Mouse (Mus musculus) G1E (cell line): ENCODE measurements around the gene Itpk1.

ENCODE experiments used
- CTCF ChIP-seq: IDR thresholded peaks from 2 replicates; pipeline ENCODE4 v1.5.1; 2012; ENCODE audit warnings: low read depth, low read length, inconsistent platforms, mixed read lengths
- GATA1 ChIP-seq: IDR thresholded peaks from 2 replicates; pipeline ENCODE4 v1.6.1; 2012; ENCODE audit warnings: borderline replicate concordance, low read length, inconsistent platforms, mixed read lengths
- POLR2AphosphoS5 ChIP-seq: IDR thresholded peaks from 2 replicates; pipeline ENCODE4 v1.6.1; 2012; ENCODE audit warnings: low read depth, low read length, inconsistent platforms; ENCODE audit not compliant: insufficient replicate concordance
- TAL1 ChIP-seq: conservative IDR thresholded peaks from 2 replicates; pipeline ENCODE4 v1.6.1; 2012; ENCODE audit warnings: low read depth, low read length, inconsistent platforms, mixed read lengths

DNA sequence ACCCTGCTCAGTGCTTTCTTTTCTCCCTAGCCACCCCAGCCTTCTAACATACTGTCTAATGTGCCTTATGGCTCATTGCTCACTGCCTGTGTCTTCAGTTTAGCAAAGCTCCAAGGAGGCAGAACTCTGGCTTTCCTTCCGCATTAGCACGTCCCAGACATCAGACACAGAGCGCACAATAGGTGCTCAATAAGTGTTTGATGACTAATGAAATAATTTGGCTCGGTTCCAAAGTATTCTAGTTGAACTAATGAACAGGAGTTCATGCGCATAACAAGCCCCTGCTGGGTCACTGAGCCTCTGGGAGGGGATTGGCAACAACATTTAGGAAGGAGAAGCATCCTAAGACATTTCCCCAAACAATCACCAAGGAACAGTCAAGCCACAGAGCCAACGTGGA lies 152.7 kb downstream of the Itpk1 start:
- TF ChIP-seq CTCF (no peak), TAL1 (no peak), POLR2AphosphoS5 (no peak), GATA1 (no peak)
